Mouse (Mus musculus) lung, adult 2 months (tissue): Measurements from ENCODE around the gene Kmt2d. TPM values are rescaled to one million over a fixed set of nuclear protein-coding genes. Genes with fewer than 3 reads are reported as not detected.

Experiments
- DNase-seq: peaks from one replicate; pipeline ENCODE4 v3.0.0; 2022
- H3K4me1 ChIP-seq: fragments of 200-500 bp; 2 replicates; pipeline ENCODE4 v1.6.1; 2011; ENCODE audit warnings: low read length; ENCODE audit not compliant: control insufficient read depth, insufficient read depth
- H3K4me3 ChIP-seq: fragments of 200-500 bp; replicated peaks from 2 replicates; pipeline ENCODE3; 2011; ENCODE audit warnings: low read depth, mild to moderate bottlenecking, control low read depth, low read length; ENCODE audit errors: extremely low read depth
- CTCF ChIP-seq: fragments of 200-500 bp; IDR thresholded peaks from 2 replicates; pipeline ENCODE4 v1.5.1; 2011; ENCODE audit warnings: mild to moderate bottlenecking, low read length, control low read depth; ENCODE audit not compliant: insufficient read depth
- POLR2A ChIP-seq: fragments of 200-500 bp; IDR thresholded peaks from 2 replicates; pipeline ENCODE4 v1.6.1; 2011; ENCODE audit warnings: low read depth, mild to moderate bottlenecking, control low read depth, low read length, borderline replicate concordance; ENCODE audit errors: extremely low read depth
- WGBS: fragments of 180-500 bp; shearing (Covaris S2); methylation state at CpG from one replicate; pipeline ENCODE4 v1.1.7; 2018; 5-methylcytosine and 5-hydroxymethylcytosine counted together
- polyA plus RNA-seq: library from polyadenylated mRNA; depleted of rRNA; stranded (reverse); fragments of >200 nt; gene quantifications from 2 replicates; pipeline ENCODE4 v1.2.3, GENCODE M21; 2012

The Kmt2d gene
- polyA plus RNA-seq, 1 experiment = 36.0 TPM

DNA sequence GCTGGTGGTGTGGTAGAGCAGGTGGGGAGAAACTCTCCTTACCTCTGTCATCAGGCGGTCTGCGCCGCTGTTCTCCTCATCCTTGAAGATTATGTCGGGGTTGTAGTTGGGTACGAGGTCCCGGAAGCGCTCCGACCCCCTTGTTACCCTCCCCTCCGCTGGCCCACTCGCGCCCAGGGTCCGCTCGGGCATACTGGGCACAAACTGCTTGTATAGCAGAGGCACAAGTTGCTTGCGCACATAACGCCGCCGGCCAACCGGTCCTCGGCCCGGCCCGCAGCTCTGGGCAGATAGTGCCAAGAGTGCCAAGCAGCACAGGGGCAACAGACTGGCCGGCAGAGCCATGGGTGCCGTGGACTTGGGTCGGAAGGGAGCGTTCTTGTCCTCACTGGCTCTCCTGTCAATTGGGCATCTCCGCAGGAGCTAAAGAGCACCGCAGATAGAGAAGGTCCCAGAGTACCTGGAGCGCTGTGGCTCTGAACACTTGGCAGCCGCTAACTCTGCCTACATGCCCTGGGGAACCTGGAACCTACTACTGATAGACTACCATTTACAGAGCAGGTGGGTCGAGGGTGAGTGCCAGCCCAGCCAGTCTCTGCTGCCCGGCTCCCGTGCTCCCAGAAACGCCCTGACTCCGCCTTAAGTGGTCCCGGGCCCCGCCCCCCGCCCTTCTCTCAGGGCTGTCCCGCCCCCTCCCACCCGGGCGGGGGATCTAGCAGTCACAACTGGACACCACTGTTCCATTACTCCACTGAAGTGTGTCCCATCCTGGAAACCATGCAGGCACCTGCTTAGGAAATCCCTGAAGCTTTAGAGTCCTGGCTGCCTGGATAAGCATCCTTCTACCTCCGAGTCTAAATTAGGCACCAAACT, 27.2 kb upstream of the Kmt2d start, which contains the start of gene Dhh:
TSS of gene Dhh (minus strand) at position 613 of the 873 bp plus-strand sequence.
- WGBS = 3% methylated on average over 41 of the region's 41 CpGs
- H3K4me3 ChIP-seq = peak within 1 kb of the TSS; percentile 2
- no peak for DNase-seq
- TF ChIP-seq POLR2A = no peak
- no peak for TF ChIP-seq CTCF
- H3K4me1 ChIP-seq = peaks cover 21% of the 10 kb centered on the region

DNA sequence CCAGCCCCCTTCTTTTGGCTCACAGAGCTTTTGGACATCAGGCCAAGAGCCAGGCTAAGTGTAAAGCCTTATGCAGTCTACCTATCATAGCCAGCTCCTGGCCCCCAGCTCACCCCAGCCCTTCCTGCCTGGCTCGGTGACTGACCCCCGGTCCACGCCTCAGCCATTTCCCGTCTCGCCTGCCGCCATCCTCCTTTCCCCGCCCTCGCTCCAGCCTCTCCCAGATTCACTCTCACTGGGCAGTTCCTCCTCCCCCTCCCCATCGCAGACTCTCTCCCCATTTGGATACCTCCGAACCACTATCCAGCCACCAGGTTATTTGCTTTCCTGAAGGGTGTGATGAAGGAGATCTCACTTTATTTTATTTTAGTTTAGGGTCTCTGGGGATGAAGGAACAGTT, 26.5 kb upstream of the Kmt2d start:
- DNase-seq = peak; percentile 24
- Histone ChIP-seq H3K4me1 (peaks cover 21% of the 10 kb centered on the region), H3K4me3 (no peak overlapping the region)
- no peak for TF ChIP-seq CTCF
- TF ChIP-seq POLR2A = no peak
- WGBS = 10% methylated on average over 10 of the region's 10 CpGs

DNA sequence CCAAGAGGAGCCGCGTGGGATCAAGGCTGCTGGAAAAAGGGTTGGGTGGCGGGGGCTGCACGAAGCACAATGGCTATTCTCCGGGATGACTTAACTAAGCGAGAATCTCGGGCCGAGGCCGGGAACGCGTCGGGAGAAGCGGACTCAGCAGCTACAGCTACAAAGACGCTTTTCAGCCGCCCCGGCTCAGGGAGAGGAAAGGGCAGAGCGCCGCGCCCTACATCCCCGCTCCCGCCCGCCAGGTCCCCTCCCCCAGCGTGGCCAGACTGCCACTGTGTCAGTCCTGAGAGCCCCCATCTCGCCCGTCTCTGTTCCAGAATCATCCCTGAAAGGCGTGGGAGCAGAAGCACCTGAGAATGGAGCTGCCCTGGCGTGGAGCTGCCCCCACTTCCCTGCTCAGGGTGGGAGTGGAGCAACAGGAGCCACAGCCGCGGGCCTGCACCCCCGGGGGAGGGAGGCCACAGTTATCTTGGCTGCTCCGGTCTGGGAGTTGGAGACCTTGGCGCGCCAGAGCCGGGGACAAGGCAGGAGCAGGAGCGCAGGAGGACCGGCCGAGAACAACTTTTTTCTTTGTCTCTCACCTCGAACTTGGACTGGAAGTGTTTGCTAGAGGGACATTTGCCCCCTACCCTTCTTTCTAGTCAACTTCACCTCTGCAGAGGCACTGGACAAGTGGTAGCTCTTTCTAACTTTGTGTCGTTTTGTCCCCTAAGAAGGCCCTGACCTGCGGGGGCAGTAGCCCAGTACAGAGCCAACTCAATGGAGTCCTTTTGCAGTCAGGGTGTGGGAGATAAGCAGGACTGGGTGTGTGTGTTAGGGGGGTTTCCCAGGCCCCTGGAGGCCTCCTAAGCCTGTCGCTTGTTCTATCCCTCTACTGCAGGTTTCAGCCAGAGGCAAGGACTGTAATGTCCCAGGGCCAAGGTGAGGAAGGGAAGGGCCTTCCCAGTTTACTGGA, 24.9 kb upstream of the Kmt2d start:
- DNase-seq = peak; percentile 40
- Histone ChIP-seq H3K4me1 (peaks cover 21% of the 10 kb centered on the region), H3K4me3 (peak overlapping the region; percentile 66)
- TF ChIP-seq CTCF = no peak
- TF ChIP-seq POLR2A = no peak
- 8% methylated on average over 41 of the region's 41 CpGs for WGBS

DNA sequence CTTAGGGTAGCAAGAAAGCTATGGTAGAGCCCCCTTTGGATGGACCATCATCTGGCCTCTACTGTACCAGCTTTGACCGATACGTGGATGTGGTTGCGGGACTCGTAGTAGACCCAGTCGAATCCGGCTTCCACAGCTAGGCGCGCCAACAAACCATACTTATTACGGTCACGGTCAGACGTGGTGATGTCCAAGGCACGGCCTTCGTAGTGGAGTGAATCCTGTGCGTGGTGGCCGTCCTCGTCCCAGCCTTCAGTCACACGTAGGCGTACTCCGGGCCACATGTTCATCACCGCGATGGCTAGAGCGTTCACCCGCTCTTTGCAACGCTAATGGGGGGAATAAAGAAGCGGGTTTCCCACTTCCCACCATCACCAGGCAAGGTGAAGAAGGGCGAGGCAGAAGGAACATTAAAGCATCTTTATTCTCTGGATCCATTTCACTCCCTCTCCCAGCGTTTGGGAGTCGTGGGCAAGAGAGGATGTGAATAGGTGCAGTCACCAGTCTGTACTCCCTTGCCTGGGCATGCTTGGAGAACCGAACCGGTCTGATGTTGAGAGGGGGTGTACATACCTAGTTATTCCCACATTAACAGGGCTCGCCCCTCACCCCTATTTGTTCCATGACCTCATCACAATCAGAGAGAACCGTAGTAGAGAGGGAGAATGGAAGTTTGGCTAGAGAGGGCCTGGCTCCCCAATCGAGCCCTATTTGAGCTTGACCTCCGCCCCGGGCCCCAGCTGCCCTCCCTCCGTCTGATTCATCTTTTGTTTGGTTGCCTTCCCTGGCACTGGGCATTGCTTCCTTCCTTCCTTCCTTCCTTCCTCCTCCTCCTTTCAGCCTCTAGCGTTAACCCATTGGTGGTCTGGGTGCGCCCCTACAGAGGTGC, 24.0 kb upstream of the Kmt2d start:
- TF ChIP-seq POLR2A (no peak), CTCF (no peak)
- DNase-seq = no peak
- WGBS = 19% methylated on average over 38 of the region's 38 CpGs
- peak overlapping the region; percentile 51 for H3K4me3 ChIP-seq
- H3K4me1 ChIP-seq = peaks cover 21% of the 10 kb centered on the region

DNA sequence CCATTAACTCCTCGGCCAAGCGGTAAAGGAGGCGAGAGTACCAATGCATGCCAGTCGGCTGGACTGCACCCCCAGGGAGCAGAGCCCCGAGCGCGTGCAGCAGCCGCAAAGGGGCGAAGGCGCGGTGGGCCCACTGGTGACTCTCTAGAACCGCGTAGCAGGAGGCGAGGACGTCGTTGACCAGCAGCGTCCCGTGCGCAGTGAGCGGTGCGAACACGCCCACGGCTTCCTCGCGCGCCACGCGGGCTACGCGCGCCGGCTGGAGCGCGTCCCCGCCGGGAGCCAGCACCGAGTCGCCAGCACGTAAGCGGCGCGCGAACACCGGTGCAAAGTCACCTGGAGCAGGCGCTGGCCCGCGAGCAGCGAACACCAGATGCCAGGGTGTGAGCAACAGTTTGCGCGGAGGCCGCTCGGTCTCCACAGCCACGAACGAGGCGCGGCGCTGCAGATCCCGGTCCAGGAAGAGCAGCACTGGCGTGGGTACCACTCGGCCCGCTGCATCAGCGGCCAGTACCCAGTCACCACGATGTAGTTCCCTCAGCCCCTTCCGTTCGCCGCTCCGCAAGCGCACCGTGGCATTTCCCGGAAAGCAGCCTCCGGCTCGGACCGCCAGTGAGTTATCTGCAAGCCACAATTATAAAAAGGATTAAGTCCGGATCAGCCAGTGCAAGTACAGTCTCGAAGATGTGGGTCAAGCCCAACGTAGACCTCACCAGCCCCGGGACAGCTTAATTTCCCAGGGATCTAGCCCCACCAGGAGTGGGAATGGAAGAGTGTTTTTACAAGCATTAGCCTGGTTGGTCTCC, 23.1 kb upstream of the Kmt2d start, which contains the start of gene Rhebl1:
TSS of gene Rhebl1 (minus strand) at position 601 of the 806 bp plus-strand sequence.
- peak; percentile 29; the same call in 1 of the 2 replicates for TF ChIP-seq POLR2A
- TF ChIP-seq CTCF = no peak
- WGBS = under 1% methylated on average over 77 of the region's 77 CpGs
- peaks cover 21% of the 10 kb centered on the region for H3K4me1 ChIP-seq
- peak; percentile 52 for DNase-seq
- H3K4me3 ChIP-seq = peak within 1 kb of the TSS; percentile 61

DNA sequence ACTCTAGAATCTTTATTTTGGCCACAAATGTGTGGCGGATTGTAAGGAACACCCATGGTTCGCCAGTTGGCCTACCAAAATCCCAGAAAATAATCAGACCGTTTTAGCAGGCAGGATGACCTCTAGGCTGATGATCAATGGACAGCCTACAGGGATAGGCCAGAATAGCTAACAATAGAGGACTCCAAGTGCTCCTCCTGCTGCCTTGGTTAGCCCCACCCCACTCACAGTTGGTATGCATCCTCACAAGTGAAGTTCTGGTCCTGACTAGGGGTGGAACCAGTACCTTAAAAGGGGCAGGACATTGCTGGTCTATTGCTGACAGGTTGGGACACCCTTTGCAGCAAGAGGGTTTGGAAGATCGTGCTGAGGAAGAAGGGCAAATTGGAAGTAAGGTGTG, 22.0 kb upstream of the Kmt2d start:
- DNase-seq = no peak
- H3K4me1 ChIP-seq = peaks cover 18% of the 10 kb centered on the region
- H3K4me3 ChIP-seq = no peak overlapping the region
- TF ChIP-seq CTCF (no peak), POLR2A (no peak)
- WGBS = 80% methylated on average over 4 of the region's 4 CpGs

DNA sequence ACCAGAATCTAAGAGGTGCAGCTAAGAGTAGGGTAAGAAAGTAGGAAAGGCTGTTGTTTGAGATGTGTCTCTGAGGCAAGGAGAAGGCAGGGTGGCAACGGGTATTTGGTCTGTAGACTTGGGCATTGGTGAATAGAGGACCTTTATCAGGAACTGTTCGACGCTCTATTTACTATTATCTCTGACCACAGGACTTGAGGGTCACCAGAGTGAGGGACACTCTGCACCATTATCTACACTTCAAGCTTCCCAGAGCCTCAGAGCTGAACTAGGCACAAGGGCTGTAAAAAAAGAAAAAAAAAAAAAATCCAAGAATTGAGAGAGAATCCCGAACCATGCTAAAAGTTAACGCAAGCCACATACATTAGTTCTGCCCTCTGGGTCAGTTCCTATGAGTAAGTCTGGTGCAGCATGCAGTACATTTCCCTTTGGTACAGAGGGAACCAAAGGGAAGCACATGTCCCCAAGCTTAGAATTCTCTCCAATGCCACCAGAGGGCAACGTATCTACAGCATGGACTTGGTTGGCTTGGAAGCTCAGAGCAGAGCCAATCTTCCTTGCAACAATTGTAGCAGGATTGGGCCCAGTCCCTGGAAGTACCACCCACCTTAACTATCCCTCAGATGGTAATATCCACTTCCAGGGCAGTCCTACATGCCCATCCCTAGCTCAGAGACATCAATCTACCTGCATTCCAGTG, 21.1 kb upstream of the Kmt2d start:
- TF ChIP-seq CTCF = peak; percentile 75
- no peak for TF ChIP-seq POLR2A
- DNase-seq = no peak
- Histone ChIP-seq H3K4me1 (peaks cover 14% of the 10 kb centered on the region), H3K4me3 (no peak overlapping the region)
- WGBS = 31% methylated on average over 6 of the region's 6 CpGs

DNA sequence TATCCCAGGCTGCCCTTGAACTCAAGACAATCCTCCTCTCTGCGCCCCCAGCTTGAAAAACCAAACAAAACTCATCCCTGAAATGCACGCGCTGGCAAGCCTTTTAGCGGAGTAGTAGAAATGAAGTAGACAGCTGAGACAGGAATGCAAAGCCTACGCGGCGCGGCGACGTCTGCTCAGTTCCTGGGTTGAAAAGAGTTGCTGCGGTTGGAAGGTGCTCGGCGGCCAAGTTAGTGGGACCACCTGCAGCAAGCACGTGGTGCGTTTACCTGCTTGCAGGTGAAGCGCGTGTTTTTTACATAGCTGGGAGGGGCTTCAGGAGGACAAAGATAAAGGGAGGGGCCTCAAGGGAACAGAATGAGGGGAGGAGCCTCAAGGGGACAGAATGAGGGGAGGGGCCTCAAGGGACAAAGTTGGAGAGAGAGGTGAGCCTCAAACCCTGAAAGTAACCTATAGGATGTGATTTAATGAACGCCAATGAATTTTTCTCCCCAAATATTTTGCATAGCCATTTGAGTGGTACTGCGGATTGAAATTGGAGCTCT, 20.3 kb upstream of the Kmt2d start:
- Histone ChIP-seq H3K4me1 (peaks cover 13% of the 10 kb centered on the region), H3K4me3 (no peak overlapping the region)
- no peak for TF ChIP-seq POLR2A
- TF ChIP-seq CTCF = no peak
- 26% methylated on average over 19 of the region's 19 CpGs for WGBS
- DNase-seq = no peak
